9 mouse cellular contexts compared by ENCODE assay signal in genomic region chr13:30985275-30985597, GRCm38 (mm10). TPM values are rescaled to one million over a fixed set of nuclear protein-coding genes. Genes with fewer than 3 reads are reported as not detected.
DNase-seq lines count a peak whose midpoint lies in the region; ATAC-seq and TF ChIP-seq lines count a peak whose summit lies in the region.
"Had no signal": no experiment of that assay in that cellular context is flagged by ENCODE, and none has a peak within 500 bp of the region (broad histone marks: within the 10 kb centered on the region; RNA-seq: fewer than 3 reads in every experiment).

No protein-coding gene starts in this region.

- peak overlapping the region; percentile 15; the same call in 1 of the 2 replicates for H3K27ac ChIP-seq in kidney, postnatal 0 days
- H3K27ac ChIP-seq in embryonic facial prominence, embryonic 13.5 days = peak overlapping the region; percentile 64
- H3K27ac ChIP-seq in intestine, embryonic 15.5 days = peak overlapping the region; percentile 81

- WGBS in kidney, postnatal 0 days = 19% methylated on average over 13 of the region's 13 CpGs
- 11% methylated on average over 13 of the region's 13 CpGs for WGBS in embryonic facial prominence, embryonic 13.5 days
- WGBS in intestine, embryonic 15.5 days = 16% methylated on average over 13 of the region's 13 CpGs

- DNase-seq in kidney, postnatal 0 days (ENCODE audit: low spot score) = no peak
- DNase-seq in kidney, adult 11 months = no peak
- DNase-seq in frontal cortex, adult 2 months (ENCODE audit: extremely low spot score in 1 of 2, low spot score in 1 of 2) = no peak
- no peak for DNase-seq in left cerebral cortex, adult 9 months (ENCODE audit: low spot score in 2 of 2)
- DNase-seq in thymus, postnatal 36 days = no peak

- no peak for TF ChIP-seq POLR2A in myocyte (IDR thresholded peaks at IDR 0.05; ENCODE audit: insufficient read length, low read depth)

- no peaks in the 10 kb centered on the region for H3K36me3 ChIP-seq in kidney, postnatal 0 days (ENCODE audit: insufficient read depth, low read length)
- no peaks in the 10 kb centered on the region for H3K36me3 ChIP-seq in embryonic facial prominence, embryonic 13.5 days
- H3K36me3 ChIP-seq in intestine, embryonic 15.5 days = no peaks in the 10 kb centered on the region
- H3K36me3 ChIP-seq in myocyte (ENCODE audit: control insufficient read depth, insufficient read depth) = no peaks in the 10 kb centered on the region

- H3K4me2 ChIP-seq in kidney, postnatal 0 days (ENCODE audit: low read length) = peak overlapping the region; percentile 76
- peak overlapping the region; percentile 78 for H3K4me2 ChIP-seq in embryonic facial prominence, embryonic 13.5 days
- H3K4me2 ChIP-seq in intestine, embryonic 15.5 days (replicated peaks) = peak overlapping the region; percentile 68
- H3K4me2 ChIP-seq in myocyte (ENCODE audit: low read depth) = peak overlapping the region; percentile 66

- H3K79me2 ChIP-seq in myocyte (ENCODE audit: control insufficient read depth, insufficient read depth) = no peaks in the 10 kb centered on the region

- H3ac ChIP-seq in myocyte (ENCODE audit: control insufficient read depth, insufficient read length) = no peak overlapping the region

- H3K27me3 ChIP-seq in kidney, postnatal 0 days (ENCODE audit: insufficient read depth, low read length) = no peaks in the 10 kb centered on the region
- peaks cover 30% of the 10 kb centered on the region for H3K27me3 ChIP-seq in embryonic facial prominence, embryonic 13.5 days
- H3K27me3 ChIP-seq in intestine, embryonic 15.5 days (replicated peaks) = no peaks in the 10 kb centered on the region
- peaks cover 33% of the 10 kb centered on the region for H3K27me3 ChIP-seq in myocyte (ENCODE audit: control insufficient read depth, insufficient read depth, insufficient read length)
- H3K27me3 ChIP-seq: Patski had no signal

- TF ChIP-seq CTCF in kidney, postnatal 0 days (IDR thresholded peaks at IDR 0.05; ENCODE audit: low read depth) = no peak

- no peaks in the 10 kb centered on the region for H3K9me3 ChIP-seq in kidney, postnatal 0 days (replicated peaks; ENCODE audit: low read length)
- H3K9me3 ChIP-seq in embryonic facial prominence, embryonic 13.5 days = no peaks in the 10 kb centered on the region
- H3K9me3 ChIP-seq in intestine, embryonic 15.5 days = no peaks in the 10 kb centered on the region

- peak overlapping the region; percentile 35 for H3K4me3 ChIP-seq in kidney, postnatal 0 days (replicated peaks; ENCODE audit: low read depth, low read length)
- peak overlapping the region; percentile 41 for H3K4me3 ChIP-seq in embryonic facial prominence, embryonic 13.5 days
- peak overlapping the region; percentile 30 for H3K4me3 ChIP-seq in intestine, embryonic 15.5 days (replicated peaks)
- H3K4me3 ChIP-seq in myocyte = no peak overlapping the region

- H3K9ac ChIP-seq in kidney, postnatal 0 days (ENCODE audit: low read depth, low read length) = peak overlapping the region; percentile 46; the same call in 1 of the 2 replicates
- peak overlapping the region; percentile 67 for H3K9ac ChIP-seq in embryonic facial prominence, embryonic 13.5 days
- H3K9ac ChIP-seq in intestine, embryonic 15.5 days = peak overlapping the region; percentile 45

- H3K4me1 ChIP-seq in kidney, postnatal 0 days (replicated peaks; ENCODE audit: insufficient read depth, low read length) = 0 out of 2 replicates have a peak, but pooled peaks cover 4% of the 10 kb centered on the region
- peaks cover 11% of the 10 kb centered on the region for H3K4me1 ChIP-seq in embryonic facial prominence, embryonic 13.5 days
- no peaks in the 10 kb centered on the region for H3K4me1 ChIP-seq in intestine, embryonic 15.5 days (replicated peaks)

- ATAC-seq in kidney, postnatal 0 days (replicated peaks; ENCODE audit: low FRiP score, low read depth) = no peak
- ATAC-seq in embryonic facial prominence, embryonic 13.5 days (ENCODE audit: insufficient number of reproducible peaks, insufficient read depth, low FRiP score, low TSS enrichment, low read depth) = no peak
- ATAC-seq in intestine, embryonic 15.5 days = no peak
- ATAC-seq: Patski had no signal

TF ChIP-seq in myocyte, 11 proteins besides CTCF, POLR2A, EP300 and RAD21:
- TF ChIP-seq SRF (IDR thresholded peaks at IDR 0.05; ENCODE audit: control insufficient read depth, insufficient read length, low read depth) (no peak), TCF3 (IDR thresholded peaks at IDR 0.05; ENCODE audit: insufficient read length, low read depth) (no peak), CEBPB (IDR thresholded peaks at IDR 0.05; ENCODE audit: insufficient read depth, poor library complexity, severe bottlenecking) (no peak), REST (IDR thresholded peaks at IDR 0.05; ENCODE audit: insufficient read depth, insufficient read length) (no peak), USF1 (IDR thresholded peaks at IDR 0.05; ENCODE audit: low read depth) (no peak), TCF12 (IDR thresholded peaks at IDR 0.05; ENCODE audit: insufficient read depth, poor library complexity, severe bottlenecking) (no peak), E2F4 (IDR thresholded peaks at IDR 0.05; ENCODE audit: insufficient read depth) (no peak), MYOD1 (IDR thresholded peaks at IDR 0.05; ENCODE audit: control insufficient read depth in 1 of 3, insufficient read length in 2 of 3, low read depth in 2 of 3) (no peak), MYOG (IDR thresholded peaks at IDR 0.05; ENCODE audit: control insufficient read depth in 1 of 3, insufficient read depth in 1 of 3, insufficient read length in 2 of 3, low read depth in 2 of 3) (no peak), POLR2AphosphoS2 (IDR thresholded peaks at IDR 0.05; ENCODE audit: insufficient read length, low read depth) (no peak), MAX (IDR thresholded peaks at IDR 0.05; ENCODE audit: low read depth) (no peak)
TF ChIP-seq in myocyte: peak in this region for 0.

RNA-seq across cellular contexts. Expression of gene Gm5447, which starts 11.2 kb away (rescaled TPM):
- 0.11 TPM in 1 of 2 replicates, not detected in the other for polyA plus RNA-seq in kidney, postnatal 0 days (2015; fragmentation: Nextera tagmentation; extraction: Ambion mirVana)
- 0.18 and 0.19 TPM in 2 replicates for polyA plus RNA-seq in embryonic facial prominence, embryonic 13.5 days (2015; fragmentation: Nextera tagmentation; extraction: Ambion mirVana)
- 0.13 and 0.30 TPM in 2 replicates for polyA plus RNA-seq in intestine, embryonic 15.5 days (2015; fragmentation: Nextera tagmentation; extraction: Ambion mirVana)
- polyA plus RNA-seq in myocyte (2012; fragmentation: generic; extraction: Trizol) = not detected
- polyA plus RNA-seq in frontal cortex, adult 2 months (2012; rRNA removed) = 0.08 TPM in 1 of 2 replicates, not detected in the other

RNA-seq across cellular contexts. Expression of gene Exoc2, which starts 11.3 kb away (rescaled TPM):
- 22.1 and 23.4 TPM in 2 replicates for polyA plus RNA-seq in kidney, postnatal 0 days (2015; fragmentation: Nextera tagmentation; extraction: Ambion mirVana)
- 32.0 and 33.8 TPM in 2 replicates for polyA plus RNA-seq in embryonic facial prominence, embryonic 13.5 days (2015; fragmentation: Nextera tagmentation; extraction: Ambion mirVana)
- 24.6 and 27.9 TPM in 2 replicates for polyA plus RNA-seq in intestine, embryonic 15.5 days (2015; fragmentation: Nextera tagmentation; extraction: Ambion mirVana)
- 12.6 TPM for polyA plus RNA-seq in myocyte (2012; fragmentation: generic; extraction: Trizol)
- 26.7 and 28.9 TPM in 2 replicates for polyA plus RNA-seq in frontal cortex, adult 2 months (2012; rRNA removed)

RNA-seq across cellular contexts. Expression of gene Hus1b, which starts 37.7 kb away (rescaled TPM):
- polyA plus RNA-seq in kidney, postnatal 0 days (2015; fragmentation: Nextera tagmentation; extraction: Ambion mirVana) = 0.13 TPM in 1 of 2 replicates, not detected in the other
- polyA plus RNA-seq in embryonic facial prominence, embryonic 13.5 days (2015; fragmentation: Nextera tagmentation; extraction: Ambion mirVana) = not detected in 2 replicates
- not detected in 2 replicates for polyA plus RNA-seq in intestine, embryonic 15.5 days (2015; fragmentation: Nextera tagmentation; extraction: Ambion mirVana)
- not detected for polyA plus RNA-seq in myocyte (2012; fragmentation: generic; extraction: Trizol)
- polyA plus RNA-seq in frontal cortex, adult 2 months (2012; rRNA removed) = 0.22 and 0.25 TPM in 2 replicates
- polyA plus RNA-seq: Patski had no signal

Comparison
In these comparisons a context has a peak if more than half of its experiments do, and no peak if none do; other contexts are left out.
1. H3K27ac ChIP-seq: peak in every context shown above with its lines; median percentile 81 in intestine, embryonic 15.5 days; 64 in embryonic facial prominence, embryonic 13.5 days; 15 in kidney, postnatal 0 days.